Mouse (Mus musculus): Measurements from ENCODE around the gene Prkaca.
A peak's percentile ranks its signal among the peaks of the same experiment; 100 is the strongest.
"Not testable (repeated sequence)": the region's sequence is repeated elsewhere in the genome, so short reads cannot be mapped to it uniquely, and the experiment has no call there.

The Prkaca gene

GRCm38 (mm10) chr8:83976101-83976630 lies 3.4 kb downstream of the Prkaca start:
- peak; percentile 31 for DNase-seq (ENCODE audit: low read depth)

GRCm38 (mm10) chr8:83976779-83977350 lies 4.1 kb downstream of the Prkaca start:
- no peak for DNase-seq (ENCODE audit: low read depth)

DNA sequence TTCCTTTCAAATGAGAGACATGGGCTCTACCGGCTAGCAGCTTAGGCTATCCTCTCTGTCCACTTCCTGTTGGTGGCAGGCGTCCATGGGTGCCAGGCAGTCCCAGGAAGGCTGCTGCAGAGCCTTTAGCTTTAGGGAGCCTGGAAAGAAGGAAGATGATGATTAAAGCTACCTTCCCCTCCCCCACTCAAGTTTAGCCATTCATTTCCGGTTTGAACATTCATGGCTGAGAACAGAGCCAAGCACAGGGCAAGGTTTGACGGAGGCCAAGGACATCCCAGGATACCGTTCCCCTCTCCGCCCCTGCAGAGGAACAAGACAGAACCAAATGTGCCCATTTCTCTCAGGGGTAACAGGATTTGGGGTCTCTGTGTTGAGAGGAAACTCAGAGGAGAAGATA lies 4.9 kb downstream of the Prkaca start:
- no peak for DNase-seq (ENCODE audit: low read depth)

DNA sequence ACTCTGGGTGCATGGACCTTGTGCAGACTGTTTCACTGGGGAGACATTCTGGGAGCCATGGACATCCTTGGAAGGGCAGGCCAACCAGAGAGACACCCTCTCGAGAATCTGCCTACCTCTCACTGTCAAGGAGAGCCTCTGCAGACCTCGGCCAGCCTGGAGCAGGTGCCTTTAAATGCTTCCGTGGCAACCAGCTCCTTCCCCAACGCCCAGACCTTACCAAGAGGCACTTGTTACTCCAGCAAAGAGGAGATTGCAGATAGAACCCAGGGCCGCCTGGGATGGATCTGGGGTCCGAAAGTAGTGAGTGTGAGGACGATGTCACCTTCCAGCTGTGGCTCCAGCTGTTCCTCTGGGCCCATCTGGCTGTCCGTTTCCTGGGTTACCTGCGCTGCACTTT lies 5.4 kb downstream of the Prkaca start:
- DNase-seq (ENCODE audit: low read depth), result no peak

DNA sequence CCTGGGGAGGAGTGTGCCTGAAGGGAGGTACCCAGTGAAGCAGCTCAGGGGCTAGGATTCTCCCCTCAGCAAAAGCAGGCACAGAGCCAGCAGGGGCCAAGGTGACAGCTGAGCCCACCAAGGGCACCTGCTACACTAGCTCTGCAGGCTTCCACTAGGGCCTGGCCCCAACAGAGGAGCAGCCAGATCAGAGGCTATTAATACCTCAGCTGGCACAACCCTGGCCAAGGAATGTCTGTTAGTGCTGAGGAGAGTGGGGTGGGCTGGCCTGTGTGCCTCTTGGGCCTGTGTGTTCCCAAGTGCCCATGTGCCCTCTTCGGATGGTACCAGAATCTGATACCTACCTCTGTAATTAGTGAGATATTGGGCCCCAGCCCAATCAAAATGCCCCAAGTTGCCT lies 7.5 kb downstream of the Prkaca start:
- no peak for DNase-seq (ENCODE audit: low read depth)

DNA sequence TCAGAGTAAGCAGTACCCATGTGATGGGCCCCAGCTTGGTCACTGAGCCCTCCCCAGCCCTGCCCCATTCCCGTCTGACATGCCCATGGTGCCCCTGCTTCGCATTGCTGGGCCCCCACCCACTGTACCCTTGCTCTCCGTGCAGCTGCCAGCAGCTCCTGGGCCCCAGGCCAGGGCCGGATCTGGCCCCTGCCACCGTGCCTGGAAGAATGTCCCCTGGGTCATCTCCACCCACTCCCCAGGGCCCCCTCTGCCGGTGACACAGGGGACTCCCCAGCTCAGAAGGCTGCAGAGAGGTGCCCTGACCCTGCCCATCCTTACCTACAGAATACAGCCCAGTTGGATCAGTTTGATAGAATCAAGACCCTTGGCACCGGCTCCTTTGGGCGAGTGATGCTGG lies 8.1 kb downstream of the Prkaca start:
- DNase-seq (ENCODE audit: low read depth), result no peak

- DNase-seq (ENCODE audit: low read depth), result no peak
Measured at GRCm38 (mm10) chr8:83981533-83981932, 8.7 kb downstream of the Prkaca start.

DNA sequence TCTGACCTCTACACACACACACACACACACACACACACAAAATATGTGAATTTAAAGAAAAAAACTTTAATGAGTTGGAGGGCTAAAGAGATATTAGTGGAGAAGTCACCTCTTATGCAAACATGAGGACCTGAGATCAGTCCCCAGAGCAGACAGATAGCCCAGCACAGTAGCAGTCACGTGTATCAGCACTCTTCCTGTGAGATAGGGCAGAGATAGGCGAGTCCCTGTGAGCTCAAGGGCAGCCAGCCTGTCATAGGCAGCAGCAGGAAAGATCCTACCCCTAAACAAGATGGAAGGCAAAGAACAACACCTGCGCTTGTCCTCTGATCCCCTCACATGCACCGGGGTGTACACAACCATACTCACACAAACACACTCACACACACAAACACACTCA lies 9.7 kb downstream of the Prkaca start:
- no peak for DNase-seq (ENCODE audit: low read depth)

- DNase-seq (ENCODE audit: low read depth), result not testable (repeated sequence)
Measured at GRCm38 (mm10) chr8:83983222-83983621, 10.4 kb downstream of the Prkaca start.

GRCm38 (mm10) chr8:83989243-83989642 lies 16.4 kb downstream of the Prkaca start:
- DNase-seq (ENCODE audit: low read depth), result no peak

DNA sequence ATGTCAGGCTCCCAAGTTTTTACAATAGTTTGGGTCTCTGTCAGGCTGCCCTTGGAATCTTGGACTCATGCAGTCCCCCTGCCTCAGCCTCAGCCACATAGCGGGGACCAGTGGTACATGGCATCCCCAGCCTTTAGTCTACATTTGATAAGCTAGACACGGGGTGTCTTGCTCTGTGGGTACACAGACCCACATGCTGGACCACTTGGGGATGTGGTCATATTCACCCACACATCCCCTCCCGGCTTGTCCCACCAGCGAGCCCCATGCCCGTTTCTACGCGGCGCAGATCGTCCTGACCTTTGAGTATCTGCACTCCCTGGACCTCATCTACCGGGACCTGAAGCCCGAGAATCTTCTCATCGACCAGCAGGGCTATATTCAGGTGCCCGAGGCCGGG lies 17.4 kb downstream of the Prkaca start:
- DNase-seq (ENCODE audit: low read depth), result no peak

GRCm38 (mm10) chr8:83992488-83992887 lies 19.7 kb downstream of the Prkaca start:
- no peak for DNase-seq (ENCODE audit: low read depth)

DNA sequence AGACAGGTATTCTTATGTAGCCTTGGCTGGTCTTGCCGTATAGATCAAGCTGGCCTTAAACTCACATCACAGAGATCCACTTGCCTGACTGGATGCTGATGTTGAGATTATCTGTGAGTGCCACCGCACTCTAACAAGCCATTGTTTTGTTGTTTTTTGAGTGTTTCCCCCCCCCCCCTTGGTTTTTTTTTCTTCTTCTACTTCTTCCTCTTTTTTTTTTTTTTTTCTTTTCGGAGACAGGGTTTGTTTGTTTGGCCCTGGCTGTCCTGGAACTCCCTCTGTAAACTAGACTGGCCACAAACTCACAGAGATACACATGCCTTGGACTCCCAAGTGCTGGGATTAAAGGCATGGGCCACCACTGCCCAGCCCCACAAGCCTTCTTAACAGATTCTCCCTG lies 21.2 kb downstream of the Prkaca start:
- DNase-seq (ENCODE audit: low read depth), result no peak

- no peak for DNase-seq (ENCODE audit: low read depth)
Measured at GRCm38 (mm10) chr8:83995973-83996372, 23.2 kb downstream of the Prkaca start.

- peak; percentile 77 for DNase-seq (ENCODE audit: low read depth)
Measured at GRCm38 (mm10) chr8:83996567-83997505, 24.0 kb downstream of the Prkaca start.

GRCm38 (mm10) chr8:83997511-83998141 lies 24.8 kb downstream of the Prkaca start, which contains the start of gene Samd1:
Samd1 (plus strand) TSS chr8:83997672.
- no peak for DNase-seq (ENCODE audit: low read depth)

DNA sequence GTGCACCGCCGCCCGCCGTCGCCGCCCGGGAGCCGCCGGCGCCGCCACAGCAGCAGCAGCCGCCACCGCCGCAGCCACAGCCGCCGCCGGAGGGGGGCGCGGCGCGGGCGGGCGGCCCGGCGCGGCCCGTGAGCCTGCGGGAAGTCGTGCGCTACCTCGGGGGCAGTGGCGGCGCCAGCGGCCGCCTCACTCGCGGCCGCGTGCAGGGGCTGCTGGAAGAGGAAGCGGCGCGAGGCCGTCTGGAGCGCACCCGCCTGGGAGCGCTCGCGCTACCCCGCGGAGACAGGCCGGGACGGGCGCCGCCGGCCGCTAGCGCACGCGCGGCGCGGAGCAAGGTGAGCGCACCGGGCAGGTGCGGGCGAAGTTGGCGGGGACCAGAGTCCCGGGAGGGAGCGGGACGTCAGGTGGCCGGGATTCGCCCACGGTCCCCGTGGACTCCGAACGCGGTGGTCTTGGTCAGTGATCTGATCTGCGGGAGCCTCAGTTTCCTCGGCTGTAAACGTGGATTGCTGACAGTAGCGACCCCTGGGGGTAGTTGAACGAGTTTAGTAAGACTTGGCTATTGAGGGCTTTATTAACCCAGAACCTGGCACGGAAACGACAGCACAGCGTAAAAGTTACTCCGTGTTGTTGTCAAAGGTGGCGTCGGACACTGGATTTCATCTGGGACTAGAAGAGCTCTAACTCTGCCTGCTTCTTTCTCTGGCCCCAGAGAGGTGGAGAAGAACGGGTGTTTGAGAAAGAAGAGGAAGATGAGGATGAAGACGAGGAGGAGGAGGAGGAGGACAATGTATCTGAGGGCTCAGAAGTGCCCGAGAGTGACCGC lies 25.7 kb downstream of the Prkaca start:
- DNase-seq (ENCODE audit: low read depth), result peak; percentile 66

- no peak for DNase-seq (ENCODE audit: low read depth)
Measured at GRCm38 (mm10) chr8:83999057-83999705, 26.4 kb downstream of the Prkaca start.

DNA sequence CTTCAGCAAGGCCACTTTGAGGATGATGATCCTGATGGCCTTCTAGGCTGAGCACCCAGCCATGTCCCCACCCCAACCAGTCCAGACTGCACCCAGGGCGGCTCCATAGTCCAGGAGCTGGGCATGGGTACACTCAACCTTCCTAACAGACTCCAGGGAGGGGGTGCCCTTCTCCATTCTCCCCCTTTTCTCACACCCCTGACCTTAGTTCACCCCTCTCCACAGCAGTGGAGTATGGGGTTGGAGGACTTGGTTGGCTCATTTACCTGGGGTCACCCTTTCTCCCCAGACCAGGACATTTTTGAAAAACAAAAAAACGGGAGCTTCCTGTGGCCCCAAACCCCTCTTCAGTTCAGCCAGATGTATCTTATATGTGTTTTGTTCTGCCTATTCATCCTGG lies 27.0 kb downstream of the Prkaca start:
- no peak for DNase-seq (ENCODE audit: low read depth)

GRCm38 (mm10) chr8:84001281-84002000 lies 28.6 kb downstream of the Prkaca start, which contains the start of gene 1700067K01Rik:
1700067K01Rik (plus strand) TSS chr8:84001502.
- no peak for DNase-seq (ENCODE audit: low read depth)
